Mouse (Mus musculus) T-cell, adult 2 months (primary cell): ENCODE results near the gene Trmt1l.
A peak's percentile ranks its signal among the peaks of the same experiment; 100 is the strongest.
"Not testable (repeated sequence)": the region's sequence is repeated elsewhere in the genome, so short reads cannot be mapped to it uniquely, and the experiment has no call there.

Experiments
- DNase-seq: peaks from one replicate; pipeline ENCODE4 v3.0.0; 2022; ENCODE audit warnings: low spot score

Trmt1l gene

DNA sequence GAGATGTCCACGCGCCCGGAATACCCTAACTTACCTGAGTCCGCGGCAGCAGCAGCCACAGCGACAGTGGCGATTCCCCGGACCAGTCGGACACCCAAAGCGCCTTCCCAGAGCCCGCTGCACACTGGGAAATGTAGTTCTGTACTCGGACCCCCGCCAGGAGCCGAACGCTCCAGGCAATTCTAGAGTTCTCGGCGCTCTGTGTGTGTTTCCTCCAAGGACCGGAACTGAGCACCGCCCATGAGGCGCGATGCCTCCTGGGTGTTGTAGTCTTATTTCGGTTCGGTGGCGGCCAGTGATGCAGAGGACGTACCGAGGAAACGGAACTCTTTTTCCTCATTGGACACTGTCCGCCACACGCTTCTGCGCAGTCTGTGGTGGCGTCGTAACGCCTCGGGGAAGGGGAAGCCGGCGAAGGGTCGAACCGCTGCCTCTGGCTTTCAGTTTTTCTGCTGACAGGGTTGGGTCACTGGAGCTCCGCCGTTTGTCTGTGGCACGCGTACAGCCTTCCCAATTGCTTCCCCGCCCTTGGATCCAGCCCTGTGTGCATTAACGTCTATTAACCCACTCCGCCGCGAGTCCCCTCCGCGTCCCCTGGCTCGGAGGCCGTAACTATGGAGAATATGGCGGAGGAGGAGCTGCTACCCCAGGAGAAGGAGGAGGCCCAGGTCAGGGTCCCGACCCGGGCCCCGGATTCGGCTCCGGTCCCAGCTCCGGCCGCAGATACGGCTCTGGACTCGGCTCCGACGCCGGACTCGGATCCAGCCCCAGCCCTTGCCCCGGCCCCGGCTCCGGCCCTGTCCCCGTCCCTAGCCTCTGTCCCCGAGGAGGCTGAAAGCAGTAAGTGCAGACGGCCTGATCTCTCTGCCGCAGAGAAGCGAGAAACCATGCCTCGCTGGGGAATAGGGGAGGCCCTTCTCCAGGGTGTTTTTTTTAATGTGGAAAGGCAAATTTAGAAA lies at the start of gene Trmt1l, which contains the start of gene Swt1:
Gene Trmt1l (plus strand): TSS at position 280 of the 959 bp plus-strand sequence.
Gene Swt1 (minus strand): TSS at position 193 of the 959 bp plus-strand sequence.
- DNase-seq: peak; percentile 94

- no peak for DNase-seq
These were observed 38.3 kb upstream of the Trmt1l start for GRCm38 (mm10) chr1:151390029-151390428.

DNA sequence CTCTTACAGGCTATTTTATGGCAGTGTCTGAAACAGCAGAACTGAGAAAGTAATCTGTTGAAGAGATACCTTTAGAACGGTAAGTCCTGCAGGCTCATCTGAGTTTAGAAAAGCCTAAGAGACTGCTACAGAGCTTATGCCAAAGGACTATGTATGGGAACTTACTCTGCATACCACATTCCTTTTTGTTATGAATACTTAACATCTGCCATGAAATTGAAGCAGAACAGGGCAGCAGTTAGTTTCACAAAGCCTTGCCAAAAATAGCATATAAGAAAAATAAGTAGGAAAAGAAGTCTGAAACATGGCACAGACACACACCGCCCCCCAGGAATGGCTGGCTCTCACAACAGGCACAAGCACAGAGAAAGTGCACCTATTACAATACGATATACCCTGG lies 18.5 kb upstream of the Trmt1l start:
- DNase-seq: no peak

DNA sequence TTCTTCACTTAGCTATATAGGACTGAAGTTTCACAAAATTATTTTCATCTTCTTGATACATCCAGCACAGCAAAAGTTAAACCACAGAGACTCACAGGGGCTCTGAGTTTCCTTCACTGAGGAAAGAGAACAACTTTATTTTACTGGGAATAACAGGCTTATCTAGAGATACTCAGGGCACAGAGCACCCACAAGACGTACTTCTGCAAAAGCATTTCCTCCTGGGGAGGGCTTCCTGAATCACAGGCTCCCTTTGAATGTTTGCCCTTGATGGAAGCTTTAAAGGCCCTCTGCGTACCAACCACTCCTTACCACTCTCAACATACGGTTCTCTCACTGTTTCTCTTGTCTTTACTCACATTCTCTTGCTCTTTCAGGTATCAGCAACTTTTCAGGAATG lies 6.2 kb upstream of the Trmt1l start:
- no peak for DNase-seq

DNA sequence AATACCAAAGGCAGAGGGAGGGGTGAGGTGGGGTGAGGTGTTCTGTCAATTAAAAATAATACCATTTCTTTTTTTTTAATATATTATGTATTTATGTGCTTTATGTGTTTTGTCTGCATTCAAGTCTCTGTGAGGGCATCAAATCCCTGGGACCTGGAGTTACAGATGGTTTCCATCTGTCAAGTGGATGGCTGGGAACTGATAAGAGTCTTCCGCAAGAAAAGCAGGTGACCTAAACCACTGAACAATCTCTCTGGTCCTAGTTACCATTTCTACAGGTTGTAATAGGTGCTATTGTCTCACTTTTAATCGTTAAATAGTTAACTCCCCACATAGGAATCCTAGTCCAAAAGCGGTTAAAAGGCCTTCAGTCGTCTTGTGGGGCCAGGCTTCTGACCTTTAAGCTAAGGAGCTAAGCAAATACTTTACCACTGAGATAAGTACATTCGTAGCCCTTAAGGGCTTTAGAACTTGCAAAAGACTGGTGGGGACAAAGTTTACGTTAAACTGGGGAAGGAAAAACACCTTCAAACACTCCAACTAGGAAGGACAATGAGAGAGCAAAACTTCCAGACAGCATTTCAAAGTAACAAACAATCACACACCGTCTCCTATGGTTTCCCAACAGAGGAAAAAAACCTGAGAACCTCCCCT lies 1.3 kb upstream of the Trmt1l start:
- no peak for DNase-seq

GRCm38 (mm10) chr1:151427888-151428262 lies 467 bp upstream of the Trmt1l start:
- DNase-seq: no peak

DNA sequence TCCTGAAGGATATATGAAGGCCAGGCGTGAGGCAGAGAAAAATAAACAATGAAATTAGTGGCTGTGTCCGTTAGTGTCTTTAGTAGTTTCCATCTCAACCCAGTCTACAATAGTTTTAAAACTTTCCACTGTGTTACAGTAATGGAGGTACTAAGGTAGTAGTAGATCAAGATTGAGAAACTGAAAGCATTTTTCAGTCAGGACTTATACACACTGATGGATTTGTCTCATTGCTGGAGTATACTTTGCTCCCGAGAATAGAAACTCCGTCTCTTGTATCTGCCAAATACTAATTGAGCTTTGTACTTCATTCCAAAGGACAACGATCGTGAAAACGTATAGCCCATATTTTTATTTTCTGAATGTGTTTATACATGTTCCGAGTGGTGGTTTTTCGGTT lies 974 bp downstream of the Trmt1l start:
- DNase-seq: no peak

DNA sequence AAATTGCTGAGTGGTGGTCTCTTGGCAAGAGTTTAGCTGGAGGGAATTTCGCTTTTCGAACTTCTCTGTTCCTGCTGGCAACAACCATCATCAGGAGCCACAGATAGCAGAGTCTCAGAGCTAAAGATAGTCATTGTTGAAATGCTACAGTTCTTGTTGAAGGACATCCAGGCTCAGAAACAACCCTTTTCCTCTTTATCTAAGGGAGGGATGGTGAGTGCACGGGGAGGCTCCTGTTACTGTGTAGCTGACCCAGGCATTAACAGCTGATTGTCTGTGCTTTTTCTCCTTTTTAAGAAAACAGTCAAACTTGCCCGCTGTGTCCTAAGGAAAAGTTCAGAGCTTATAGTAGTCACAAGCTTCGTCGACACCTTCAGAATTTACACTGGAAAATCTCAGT lies 7.1 kb downstream of the Trmt1l start:
- no peak for DNase-seq

- no peak for DNase-seq
These were observed 21.5 kb downstream of the Trmt1l start for GRCm38 (mm10) chr1:151449866-151450265.

DNA sequence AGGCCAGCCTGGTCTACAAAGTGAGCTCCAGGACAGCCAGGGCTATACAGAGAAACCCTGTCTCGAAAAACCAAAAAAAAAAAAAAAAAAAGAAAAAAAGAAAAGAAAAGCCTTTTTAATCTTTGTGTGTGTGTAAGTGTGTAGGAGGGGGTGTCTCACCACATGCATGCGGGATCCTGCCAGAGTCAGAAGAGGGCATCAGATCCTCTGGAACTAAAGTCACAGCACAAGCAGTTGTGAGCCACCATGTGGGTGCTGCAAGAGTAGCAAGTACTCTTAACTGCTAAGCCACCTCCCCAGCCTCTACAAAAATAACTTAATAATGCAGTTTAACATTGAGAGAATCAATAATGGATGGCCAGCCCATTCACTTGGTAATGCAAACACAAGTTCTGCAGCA lies 22.5 kb downstream of the Trmt1l start:
- DNase-seq: no peak

DNA sequence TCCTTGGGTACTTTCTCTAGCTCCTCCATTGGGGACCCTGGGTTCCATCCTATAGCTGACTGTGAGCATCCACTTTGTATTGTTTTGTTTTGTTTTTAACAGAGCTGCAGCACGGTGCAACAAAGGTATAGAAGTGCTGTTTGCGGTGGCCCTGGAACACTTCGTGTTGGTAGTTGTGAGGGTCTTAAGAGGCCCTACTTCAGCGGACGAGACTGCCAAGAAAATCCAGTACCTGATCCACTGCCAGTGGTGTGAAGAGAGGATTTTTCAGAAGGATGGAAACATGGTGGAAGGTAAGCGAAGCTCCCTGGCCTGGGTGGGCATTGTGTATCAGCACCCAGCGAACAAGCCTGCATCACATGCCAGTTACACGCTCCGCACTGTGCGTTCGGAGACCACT lies 23.6 kb downstream of the Trmt1l start:
- DNase-seq: no peak

DNA sequence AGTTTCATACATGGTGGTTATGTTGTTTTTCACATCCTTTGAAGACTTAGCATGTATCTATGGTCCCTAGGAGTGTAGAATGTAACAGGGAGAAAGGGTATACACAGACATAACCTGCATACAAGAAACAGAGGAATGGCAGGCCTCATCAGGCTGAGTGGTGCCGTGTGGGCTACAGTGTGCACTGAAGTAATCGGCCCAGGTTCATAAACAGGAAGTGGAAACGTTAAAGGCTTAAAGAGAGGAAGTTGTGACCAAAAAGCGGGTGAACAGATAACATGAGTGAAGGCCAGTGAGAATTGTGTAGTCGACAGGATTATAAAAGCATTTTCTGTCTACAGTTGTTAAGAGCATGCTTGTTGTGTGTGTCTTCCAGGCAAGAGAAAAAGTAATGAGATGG lies 28.7 kb downstream of the Trmt1l start:
- DNase-seq: peak; percentile 67

DNA sequence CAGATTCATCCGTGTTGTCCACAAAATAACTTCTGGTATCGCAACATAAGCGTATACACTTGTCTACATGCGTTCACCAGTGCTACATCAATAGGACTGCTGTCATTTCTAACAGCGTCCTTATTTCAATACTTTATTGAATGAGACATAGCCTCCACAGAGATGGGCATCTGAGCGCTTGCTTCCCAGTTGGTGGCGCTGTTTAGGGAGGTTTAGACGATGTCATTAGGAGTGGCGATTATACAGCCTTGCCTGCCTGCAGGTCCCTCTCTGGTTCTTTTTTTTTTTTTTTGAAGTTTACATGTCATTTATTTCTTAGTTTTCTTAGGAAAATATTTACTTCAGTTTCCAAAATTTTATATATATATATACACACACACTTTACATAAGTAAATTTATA lies 32.9 kb downstream of the Trmt1l start:
- DNase-seq: no peak

DNA sequence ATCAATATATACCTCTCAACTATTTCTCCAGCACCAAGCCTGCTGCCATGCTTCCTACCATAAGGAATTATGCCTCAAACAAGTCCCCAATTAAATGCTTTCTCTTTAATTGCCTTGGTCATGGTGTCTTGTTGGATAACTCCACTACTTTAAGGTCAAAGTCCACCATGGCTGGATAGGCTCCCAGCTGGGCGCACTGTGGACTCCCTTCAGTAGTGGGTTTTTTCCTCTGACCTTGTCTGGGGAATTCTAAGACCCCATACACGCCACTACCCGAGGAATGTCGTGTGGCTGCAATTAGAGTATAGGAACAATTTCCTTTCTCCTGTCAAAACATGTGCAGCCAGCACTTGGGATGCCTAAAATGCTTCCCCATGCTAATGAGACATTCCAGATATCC lies 36.6 kb downstream of the Trmt1l start:
- no peak for DNase-seq

DNA sequence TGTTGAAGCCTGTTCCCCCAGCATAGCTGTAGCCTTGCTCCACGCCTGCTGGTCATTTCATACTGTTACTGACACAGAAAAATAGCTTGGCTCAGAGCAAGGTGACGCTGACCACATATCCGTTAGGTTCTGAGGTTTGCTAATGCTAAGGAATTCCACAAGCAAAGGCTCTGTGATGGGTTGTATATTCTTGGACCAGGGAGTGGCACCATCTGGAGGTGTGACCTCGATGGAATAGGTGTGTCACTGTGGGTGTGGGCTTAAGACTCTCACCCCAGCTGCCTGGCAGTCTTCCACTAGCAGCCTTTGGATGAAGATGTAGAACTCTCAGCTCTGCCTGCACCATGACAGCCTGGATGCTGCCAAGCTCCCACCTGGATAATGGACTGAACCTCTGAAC lies 38.2 kb downstream of the Trmt1l start:
- no peak for DNase-seq

GRCm38 (mm10) chr1:151471429-151471828 lies 43.1 kb downstream of the Trmt1l start:
- no peak for DNase-seq

DNA sequence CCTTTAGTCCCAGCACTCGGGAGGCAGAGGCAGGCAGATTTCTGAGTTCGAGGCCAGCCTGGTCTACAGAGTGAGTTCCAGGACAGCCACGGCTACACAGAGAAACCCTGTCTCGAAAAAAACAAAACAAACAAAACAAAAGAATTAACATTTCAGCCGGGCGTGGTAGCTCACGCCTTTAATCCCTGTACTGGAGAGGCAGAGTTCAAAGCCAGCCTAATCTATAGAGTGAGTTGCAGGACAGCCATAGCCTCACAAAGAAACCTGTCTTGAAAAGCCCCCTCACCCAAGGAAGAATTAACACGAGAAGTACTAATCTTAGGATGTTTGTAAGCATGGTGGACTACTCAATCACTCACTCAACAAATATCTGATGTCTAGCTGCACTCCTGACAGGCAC lies 44.0 kb downstream of the Trmt1l start:
- not testable (repeated sequence) for DNase-seq

DNA sequence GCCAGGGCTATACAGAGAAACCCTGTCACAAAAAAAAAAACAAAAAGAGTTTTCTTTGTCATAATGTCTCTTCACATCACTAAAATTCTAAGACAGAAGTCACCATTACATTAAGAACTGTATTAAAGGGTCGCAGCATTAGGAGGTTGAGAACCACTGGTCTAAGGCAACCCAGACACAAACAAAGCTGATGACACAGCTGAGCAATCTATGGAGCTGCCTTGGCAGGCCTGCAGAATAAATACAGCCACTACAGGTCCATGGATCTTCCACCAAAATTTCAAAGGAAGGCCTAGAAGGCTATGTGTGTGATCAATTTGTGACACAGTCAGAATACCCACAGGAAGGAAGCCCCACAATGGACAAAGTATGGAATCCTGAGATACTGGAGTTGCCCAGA lies 54.2 kb downstream of the Trmt1l start:
- DNase-seq: no peak

DNA sequence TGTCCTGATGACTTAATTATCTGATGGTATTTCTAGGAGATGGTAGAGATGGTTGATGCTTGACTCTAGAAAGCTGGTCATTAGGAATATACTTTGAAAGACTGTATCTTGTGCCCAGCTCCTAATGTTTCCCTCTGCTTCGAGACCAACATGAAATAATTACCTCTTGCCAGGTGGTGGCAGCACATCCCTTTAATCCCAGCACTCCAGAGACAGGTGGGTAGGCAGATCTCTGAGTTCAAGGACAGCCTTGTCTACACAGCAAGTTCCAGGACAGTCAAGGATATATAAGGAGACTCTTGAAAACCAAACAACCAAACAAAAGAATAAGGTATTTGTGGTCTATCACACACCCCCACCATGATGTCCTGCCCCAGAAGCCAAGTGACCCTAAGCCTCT lies 55.2 kb downstream of the Trmt1l start:
- peak; percentile 43 for DNase-seq

DNA sequence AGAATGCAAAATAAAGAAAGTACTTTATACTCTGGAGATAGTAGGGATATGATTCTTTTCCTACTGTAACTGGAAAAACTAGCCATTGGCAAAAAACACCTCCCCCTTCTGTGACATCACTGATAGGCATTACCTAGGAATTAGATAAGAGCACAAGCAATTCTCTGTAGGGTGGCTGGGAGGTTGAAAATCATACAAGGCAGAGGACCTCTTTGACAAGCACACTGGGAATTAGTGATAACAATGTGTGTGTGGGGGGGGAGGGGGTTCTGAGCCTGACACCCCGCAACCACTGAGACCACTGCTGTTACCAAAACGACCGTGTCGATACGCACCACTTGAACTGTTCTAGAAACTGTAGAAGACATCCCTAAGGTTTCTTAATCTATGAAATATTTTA lies 56.4 kb downstream of the Trmt1l start:
- DNase-seq: no peak

DNA sequence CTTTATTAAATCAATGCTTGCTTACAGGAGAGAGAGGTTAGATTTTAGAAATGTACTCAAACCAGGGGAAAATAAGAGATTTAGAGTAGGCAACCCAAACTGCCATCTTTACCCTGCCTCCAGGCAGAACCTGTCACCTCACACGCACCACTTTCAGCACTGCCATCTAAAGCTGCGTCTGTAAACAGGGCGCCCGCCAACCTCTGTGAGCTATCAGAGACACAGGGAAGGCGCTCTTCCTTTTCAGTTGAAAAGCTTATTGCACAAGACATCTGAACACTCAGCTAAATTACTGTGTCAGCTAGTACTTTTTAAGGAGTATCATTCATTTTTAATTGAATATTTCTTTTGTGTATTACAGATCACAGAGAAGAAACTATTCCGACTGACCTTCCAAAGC lies 61.5 kb downstream of the Trmt1l start:
- DNase-seq: no peak

DNA sequence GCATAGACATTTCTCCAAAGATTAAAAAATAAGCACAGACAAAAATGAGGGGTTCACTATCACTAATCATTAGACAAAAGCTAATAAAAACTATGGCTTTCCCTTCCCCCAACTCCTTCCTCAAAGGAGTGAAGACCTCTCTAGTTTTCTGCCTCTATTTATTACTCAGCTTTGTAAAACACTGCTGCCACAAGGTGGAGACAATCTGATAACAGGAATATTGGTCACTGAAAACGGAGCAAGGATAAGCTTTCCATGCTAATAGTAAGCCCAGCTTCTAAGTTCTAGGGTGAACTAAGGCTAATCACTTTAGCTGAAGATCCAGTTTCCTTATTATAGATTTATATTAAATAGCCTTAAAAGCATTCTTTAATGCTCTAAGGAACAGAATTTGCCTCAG lies 64.1 kb downstream of the Trmt1l start:
- DNase-seq: no peak

- no peak for DNase-seq
These were observed 65.5 kb downstream of the Trmt1l start for GRCm38 (mm10) chr1:151493826-151494225.
